Mouse (Mus musculus): ENCODE measurements around the gene St6galnac6.

- TF ChIP-seq CTCF (IDR thresholded peaks at IDR 0.05; ENCODE audit: low read depth, low read length), result no peak
- no peak for TF ChIP-seq POLR2A (IDR thresholded peaks at IDR 0.05; ENCODE audit: extremely low read depth, insufficient read depth, low read length)
Measured at GRCm38 (mm10) chr2:32604631-32605030, 5.1 kb downstream of the St6galnac6 start.

All from liver, adult 2 months (tissue).